Mouse (Mus musculus) heart, postnatal 0 days (tissue): ENCODE results near the gene Tcl1b5.
"Not testable (repeated sequence)": the region's sequence is repeated elsewhere in the genome, so short reads cannot be mapped to it uniquely, and the experiment has no call there.

Experiments
- CTCF ChIP-seq: IDR thresholded peaks from 2 replicates; pipeline ENCODE4 v1.5.1; 2016; ENCODE audit warnings: antibody characterized with exemption, control low read depth, low read depth
- EP300 ChIP-seq: IDR thresholded peaks from 2 replicates; pipeline ENCODE4 v1.6.1; 2016; ENCODE audit warnings: antibody characterized with exemption, low read depth

DNA sequence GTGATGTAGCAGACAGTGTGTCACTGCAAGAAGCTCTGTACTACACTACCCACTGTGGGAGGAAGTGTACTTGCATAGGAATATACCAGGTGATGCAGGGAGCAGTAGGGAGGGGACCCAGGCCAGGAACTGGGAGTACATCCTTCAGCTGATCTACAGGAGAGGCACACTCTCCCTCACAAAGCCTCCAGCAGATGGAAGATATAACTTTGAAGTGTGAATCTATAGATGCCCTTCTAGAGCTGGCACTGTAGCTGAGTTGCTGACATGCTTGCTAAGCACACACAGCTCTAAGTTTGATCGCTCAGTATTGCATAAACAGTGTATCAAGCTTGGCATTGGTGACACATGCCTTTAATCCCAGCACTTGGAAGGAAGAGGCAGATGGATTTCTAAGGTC is 38.4 kb upstream of the Tcl1b5 start:
- TF ChIP-seq CTCF, EP300: not testable (repeated sequence)
